Mouse (Mus musculus) embryo, embryonic 11.5 days (tissue): ENCODE measurements around the gene Gm49405.
"Not testable (repeated sequence)": the region's sequence is repeated elsewhere in the genome, so short reads cannot be mapped to it uniquely, and the experiment has no call there.

Experiments used
- DNase-seq: peaks from one replicate; pipeline ENCODE4 v3.0.0-alpha.2; 2012; ENCODE audit warnings: low read depth, low spot score

The Gm49405 gene

DNA sequence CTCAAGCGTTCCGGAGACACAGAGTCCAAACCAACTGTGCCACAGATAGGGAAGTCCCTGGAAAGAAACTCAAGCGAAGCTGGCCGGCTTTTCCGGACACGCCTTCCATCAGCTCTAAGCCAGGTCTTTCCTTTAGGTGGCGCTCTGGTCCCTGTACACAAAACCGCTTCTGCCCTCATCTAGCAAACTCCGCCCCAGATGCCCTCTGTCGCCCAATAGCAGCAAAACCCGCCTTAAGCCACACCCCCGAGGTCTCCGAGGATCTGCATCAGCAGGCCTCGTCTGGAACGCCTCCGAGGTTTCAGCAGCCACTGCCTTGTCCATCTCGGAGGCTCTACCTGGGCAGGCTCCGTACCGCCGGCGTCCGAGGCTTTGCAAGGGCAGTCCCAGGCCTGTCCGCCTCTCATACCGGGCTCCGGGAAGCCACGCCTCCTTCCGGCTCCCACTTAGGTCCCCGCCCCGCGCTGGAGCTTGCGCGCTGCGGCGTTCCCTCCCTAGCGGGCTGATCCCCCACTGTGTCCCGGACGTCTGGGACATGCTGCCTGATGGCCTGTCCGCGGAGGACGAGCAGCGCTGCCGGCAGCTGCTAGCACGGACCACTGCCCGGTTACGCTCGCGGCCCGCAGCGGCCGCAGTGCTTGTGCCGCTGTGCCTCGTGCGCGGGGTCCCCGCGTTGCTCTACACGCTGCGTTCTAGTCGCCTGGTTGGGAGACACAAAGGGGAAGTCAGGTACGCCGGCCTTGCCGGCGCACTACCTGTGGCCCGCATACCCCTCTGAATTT lies at the start of gene Gm49405, which contains the start of gene Nudt8:
Gene Gm49405, plus strand, starts transcription at position 508 of the 782 bp plus-strand sequence.
Gene Nudt8, plus strand, starts transcription at position 462 of the 782 bp plus-strand sequence.
- peak; percentile 96 for DNase-seq

- DNase-seq = no peak
Observed at GRCm38 (mm10) chr19:3951461-3951860, 49.0 kb upstream of the Gm49405 start.

- DNase-seq = no peak
Observed at GRCm38 (mm10) chr19:3952099-3952498, 48.3 kb upstream of the Gm49405 start.

DNA sequence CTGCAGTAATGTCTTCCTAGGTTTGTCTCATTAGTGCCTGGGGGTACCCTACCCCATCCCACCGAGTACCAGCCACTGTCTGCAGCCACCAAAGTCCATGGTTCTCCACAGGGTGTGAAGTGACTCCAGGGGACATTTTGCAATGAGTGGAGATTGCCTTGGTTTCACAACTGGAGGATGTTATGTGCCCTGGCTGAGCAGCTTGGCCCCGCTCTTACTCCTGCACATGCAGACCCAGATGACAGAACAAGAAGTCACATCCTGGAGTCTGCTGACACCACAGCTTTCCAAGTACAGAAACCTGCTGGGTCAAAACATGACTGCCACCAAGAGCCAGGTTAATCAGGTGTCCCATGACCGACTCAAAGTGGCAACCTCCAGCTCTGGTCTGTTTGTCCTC lies 45.4 kb upstream of the Gm49405 start:
- DNase-seq = no peak

GRCm38 (mm10) chr19:3955804-3956203 lies 44.6 kb upstream of the Gm49405 start:
- DNase-seq = no peak

DNA sequence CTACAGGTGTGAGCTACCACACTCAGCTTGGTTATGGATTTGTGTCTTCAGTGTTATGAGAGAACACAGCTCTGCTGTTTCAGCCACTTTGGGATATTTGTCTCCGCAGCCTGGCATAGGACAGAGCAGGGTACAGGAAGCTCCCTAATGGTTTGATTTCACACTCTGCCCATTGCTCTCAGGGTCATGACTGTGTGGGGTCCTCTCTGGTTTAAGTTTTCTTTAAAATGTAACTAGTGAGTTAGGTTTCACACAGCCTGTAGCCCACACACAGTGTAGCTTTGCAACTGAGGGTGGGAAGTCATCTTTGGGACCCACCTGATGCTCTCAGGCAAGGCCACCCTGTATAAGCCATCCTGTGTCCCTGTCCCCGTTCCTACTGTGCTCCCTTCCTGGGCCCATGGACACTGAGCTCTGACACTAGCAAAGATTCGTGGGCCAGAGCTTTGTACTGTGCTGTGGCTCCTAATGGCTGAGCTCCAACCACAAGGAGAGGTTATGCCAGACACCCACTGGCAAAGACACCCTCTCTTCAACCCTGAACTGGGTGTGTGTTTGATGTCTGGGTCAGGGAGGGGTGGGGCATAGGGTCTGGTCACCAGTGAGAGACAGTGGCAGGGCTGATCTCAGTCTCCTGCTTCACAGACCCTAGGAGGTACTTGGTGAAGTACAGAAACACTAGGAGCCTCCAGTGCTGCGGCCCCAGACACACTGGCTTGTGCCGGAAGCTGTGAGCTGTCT lies 43.0 kb upstream of the Gm49405 start:
- not testable (repeated sequence) for DNase-seq

GRCm38 (mm10) chr19:3958470-3958869 lies 42.0 kb upstream of the Gm49405 start, which contains the start of gene Aldh3b3:
TSS of gene Aldh3b3 (plus strand) at chr19:3958645.
- DNase-seq = no peak

GRCm38 (mm10) chr19:3959030-3959429 lies 41.4 kb upstream of the Gm49405 start:
- DNase-seq = no peak

DNA sequence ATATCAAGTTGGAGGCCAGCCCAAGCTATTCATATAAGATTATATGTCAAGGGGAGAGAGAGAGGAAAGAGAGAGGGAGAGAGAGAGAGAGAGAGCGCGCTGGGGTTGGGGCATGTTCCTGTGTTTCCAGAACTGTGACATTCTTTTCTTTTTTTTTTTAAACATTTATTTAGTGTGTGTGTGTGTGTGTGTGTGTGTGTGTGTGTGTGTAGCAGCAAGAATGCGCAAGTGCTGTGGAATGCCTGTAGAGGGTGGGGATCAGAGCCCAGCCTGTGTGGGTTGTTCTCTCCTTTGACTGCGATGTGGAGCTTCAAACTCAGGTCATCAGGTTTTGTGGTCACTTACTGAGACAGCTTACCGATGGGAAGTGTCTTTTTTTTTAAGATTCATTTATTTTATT lies 40.2 kb upstream of the Gm49405 start:
- DNase-seq = no peak

GRCm38 (mm10) chr19:3961805-3962204 lies 38.6 kb upstream of the Gm49405 start:
- not testable (repeated sequence) for DNase-seq

GRCm38 (mm10) chr19:3962469-3962868 lies 38.0 kb upstream of the Gm49405 start:
- no peak for DNase-seq

DNA sequence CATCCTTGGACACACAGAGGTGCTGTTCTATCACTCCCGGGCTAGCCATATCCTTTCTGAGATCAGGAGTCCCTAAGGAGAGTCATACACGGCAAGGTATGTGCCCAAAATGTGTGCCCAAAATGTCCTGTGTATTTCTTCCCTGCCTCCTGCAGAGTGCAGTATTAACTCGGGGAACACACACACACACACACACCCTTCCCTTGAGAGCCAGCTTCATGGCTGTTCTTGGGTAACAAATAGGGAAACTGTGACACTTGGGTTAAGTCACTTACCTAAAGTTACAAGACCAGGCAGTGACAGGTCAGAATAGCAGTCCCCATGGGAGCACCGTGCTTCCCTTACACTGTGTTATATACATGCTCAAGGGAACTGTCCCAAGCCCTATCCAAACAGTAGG lies 36.4 kb upstream of the Gm49405 start:
- DNase-seq = no peak

GRCm38 (mm10) chr19:3966330-3967075 lies 33.9 kb upstream of the Gm49405 start:
- DNase-seq = no peak

- DNase-seq = no peak
Observed at GRCm38 (mm10) chr19:3967258-3967657, 33.2 kb upstream of the Gm49405 start.

GRCm38 (mm10) chr19:3972229-3972628 lies 28.2 kb upstream of the Gm49405 start, which contains the start of gene Aldh3b2:
TSS of gene Aldh3b2 (plus strand) at chr19:3972328.
- no peak for DNase-seq

DNA sequence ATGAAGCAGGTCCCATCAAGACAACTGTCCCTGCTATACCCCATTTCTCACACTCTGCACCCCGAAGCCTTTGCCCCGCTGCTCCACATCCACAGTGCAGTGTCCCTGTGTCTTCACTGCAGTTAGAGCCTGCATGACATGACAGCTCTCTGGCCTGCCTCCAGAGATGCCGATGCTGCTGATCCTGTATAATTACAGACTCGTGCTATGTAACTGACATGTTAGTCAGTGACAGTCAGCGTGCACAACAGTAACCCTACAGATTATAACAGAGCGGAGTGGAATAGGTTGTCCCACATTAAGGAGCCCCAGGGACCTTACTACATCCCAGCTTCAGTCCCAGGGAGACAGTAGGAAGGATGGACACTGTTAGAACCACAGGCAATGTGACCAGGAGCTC lies 25.8 kb upstream of the Gm49405 start:
- not testable (repeated sequence) for DNase-seq

DNA sequence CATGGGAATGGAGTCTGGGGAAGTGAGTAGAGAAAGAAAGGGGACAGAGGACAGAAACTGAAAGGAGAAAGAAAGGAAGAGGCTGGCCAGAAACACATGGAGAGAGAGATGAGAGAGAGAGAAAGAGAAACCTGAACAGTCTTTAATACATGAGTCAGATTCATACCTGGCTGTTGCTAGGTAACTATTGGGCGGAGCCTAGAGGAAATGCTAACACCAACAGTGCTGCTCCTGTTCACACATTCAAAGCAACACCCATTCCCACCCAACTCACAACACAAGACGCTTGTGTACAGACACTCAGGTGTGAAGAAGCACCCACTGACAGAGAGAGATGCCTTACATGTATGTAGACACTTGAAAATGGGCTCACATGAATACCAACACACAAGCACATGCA lies 24.6 kb upstream of the Gm49405 start:
- no peak for DNase-seq

GRCm38 (mm10) chr19:3980309-3980708 lies 20.1 kb upstream of the Gm49405 start:
- DNase-seq = peak; percentile 81

DNA sequence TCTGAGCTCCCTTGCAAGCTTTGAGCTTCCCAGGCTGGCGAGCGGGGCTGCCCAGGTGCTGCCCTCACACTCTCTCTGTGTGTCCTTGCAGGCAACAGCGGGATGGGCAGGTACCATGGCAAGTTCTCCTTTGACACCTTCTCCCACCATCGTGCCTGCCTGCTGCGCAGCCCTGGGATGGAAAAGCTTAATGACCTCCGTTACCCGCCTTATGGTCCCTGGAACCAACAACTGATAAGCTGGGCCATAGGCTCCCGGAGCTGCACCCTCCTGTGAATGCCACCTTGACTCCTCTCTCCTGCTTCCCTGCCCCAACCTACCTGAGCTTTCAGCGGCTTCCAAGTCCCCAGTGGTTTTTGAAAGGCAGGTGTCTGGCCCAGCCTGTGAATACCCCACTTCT lies 19.5 kb upstream of the Gm49405 start:
- no peak for DNase-seq

DNA sequence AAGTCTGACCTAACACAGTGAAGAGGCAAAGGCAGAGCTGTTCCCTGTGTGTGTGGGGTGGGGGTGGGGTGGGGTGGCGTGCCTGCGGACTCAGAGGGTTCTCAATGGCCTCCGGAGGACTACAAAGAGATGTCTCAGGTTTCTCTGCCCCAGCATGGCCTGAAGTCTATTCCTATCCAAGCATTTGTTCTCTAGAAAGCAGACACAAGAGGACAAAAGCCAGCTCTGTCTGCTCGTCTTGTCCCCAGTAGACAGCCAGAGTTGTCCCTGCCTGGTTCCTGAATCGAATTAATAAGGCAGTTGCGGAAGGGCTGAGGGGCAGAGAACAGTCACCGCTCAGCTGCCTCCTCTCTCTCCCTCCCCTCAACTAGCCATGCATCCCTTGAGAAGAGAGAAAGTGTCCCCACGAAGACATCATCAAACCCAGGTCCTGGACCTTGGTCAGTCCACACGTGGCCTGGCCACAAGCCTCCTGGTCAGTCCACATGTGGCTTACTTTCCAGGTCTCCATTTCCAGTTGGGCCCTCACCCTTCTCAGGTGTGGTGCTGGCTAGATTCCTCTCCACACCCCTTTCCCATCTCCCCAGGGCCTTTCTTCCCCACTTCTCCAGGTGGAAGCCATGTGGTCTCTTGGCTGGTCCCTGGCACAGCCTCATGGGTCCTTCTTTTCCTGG lies 16.8 kb upstream of the Gm49405 start:
- no peak for DNase-seq

- DNase-seq = no peak
Observed at GRCm38 (mm10) chr19:3985261-3985681, 15.2 kb upstream of the Gm49405 start.
